22 mouse cellular contexts compared by ENCODE assay signal in genomic region chr8:56344359-56344758, GRCm38 (mm10). TPM values are rescaled to one million over a fixed set of nuclear protein-coding genes. Genes with fewer than 3 reads are reported as not detected.
DNase-seq lines count a peak whose midpoint lies in the region; ATAC-seq and TF ChIP-seq lines count a peak whose summit lies in the region.
"Had no signal": no experiment of that assay in that cellular context is flagged by ENCODE, and none has a peak within 500 bp of the region (broad histone marks: within the 10 kb centered on the region; RNA-seq: fewer than 3 reads in every experiment).

No protein-coding gene starts in this region.

- no peak for ATAC-seq in kidney, postnatal 0 days (replicated peaks; ENCODE audit: low FRiP score, low read depth)
- ATAC-seq: forebrain, embryonic 15.5 days; midbrain, embryonic 16.5 days; Patski had no signal

- DNase-seq in gastrocnemius, postnatal 25 days: peak; percentile 7
- no peak for DNase-seq in gastrocnemius, postnatal 10 days
- peak; percentile 45 for DNase-seq in kidney, postnatal 0 days (ENCODE audit: low spot score)
- DNase-seq in kidney, postnatal 4 days: no peak
- DNase-seq in adipocyte (ENCODE audit: low spot score): peak; percentile 54
- DNase-seq in large intestine, adult 2 months (ENCODE audit: low read depth, low spot score): peak; percentile 78
- DNase-seq in spleen, adult 18-20 months: no peak
- no peak for DNase-seq in right cerebral cortex, adult 2 months (ENCODE audit: low spot score in 2 of 2)
- DNase-seq: cerebellum, adult 9-11 months; kidney, adult 9 months; left cerebral cortex, postnatal 4 days; retina, postnatal 1 day; thymus, adult 2 months had no signal

- H3K27ac ChIP-seq in kidney, postnatal 0 days: no peak overlapping the region
- H3K27ac ChIP-seq: embryonic facial prominence, embryonic 10.5 days; forebrain, embryonic 15.5 days; hindbrain, embryonic 12.5 days; midbrain, embryonic 10.5 days; neural tube, embryonic 13.5 days had no signal

- no peak overlapping the region for H3K9ac ChIP-seq in kidney, postnatal 0 days (ENCODE audit: low read depth, low read length)
- H3K9ac ChIP-seq: forebrain, embryonic 15.5 days; heart, embryonic 13.5 days; hindbrain, embryonic 12.5 days; neural tube, embryonic 13.5 days had no signal

- H3K36me3 ChIP-seq in kidney, postnatal 0 days (ENCODE audit: insufficient read depth, low read length): no peaks in the 10 kb centered on the region
- H3K36me3 ChIP-seq: embryonic facial prominence, embryonic 10.5 days; forebrain, embryonic 15.5 days; heart, embryonic 13.5 days; hindbrain, embryonic 12.5 days; midbrain, embryonic 10.5 days; neural tube, embryonic 13.5 days had no signal

- no peak overlapping the region for H3K4me3 ChIP-seq in kidney, postnatal 0 days (replicated peaks; ENCODE audit: low read depth, low read length)
- H3K4me3 ChIP-seq: embryonic facial prominence, embryonic 10.5 days; forebrain, embryonic 15.5 days; heart, embryonic 13.5 days; hindbrain, embryonic 12.5 days; midbrain, embryonic 10.5 days; myocyte; neural tube, embryonic 13.5 days had no signal

- no peaks in the 10 kb centered on the region for H3K9me3 ChIP-seq in kidney, postnatal 0 days (replicated peaks; ENCODE audit: low read length)
- H3K9me3 ChIP-seq: embryonic facial prominence, embryonic 10.5 days; forebrain, embryonic 15.5 days; heart, embryonic 13.5 days; hindbrain, embryonic 12.5 days; midbrain, embryonic 10.5 days; neural tube, embryonic 13.5 days had no signal

- H3K4me2 ChIP-seq in kidney, postnatal 0 days (ENCODE audit: low read length): no peak overlapping the region
- H3K4me2 ChIP-seq: forebrain, embryonic 15.5 days; heart, embryonic 13.5 days; hindbrain, embryonic 12.5 days; neural tube, embryonic 13.5 days had no signal

- H3K27me3 ChIP-seq in kidney, postnatal 0 days (ENCODE audit: insufficient read depth, low read length): no peaks in the 10 kb centered on the region
- H3K27me3 ChIP-seq: forebrain, embryonic 15.5 days; heart, embryonic 13.5 days; hindbrain, embryonic 12.5 days; neural tube, embryonic 13.5 days; Patski had no signal

- no peak for TF ChIP-seq CTCF in kidney, postnatal 0 days (IDR thresholded peaks at IDR 0.05; ENCODE audit: low read depth)

- 36% methylated on average over 1 of the region's 1 CpGs for WGBS in kidney, postnatal 0 days
- 40% methylated on average over 1 of the region's 1 CpGs for WGBS in large intestine, adult 2 months

- no peaks in the 10 kb centered on the region for H3K4me1 ChIP-seq in kidney, postnatal 0 days (replicated peaks; ENCODE audit: insufficient read depth, low read length)
- H3K4me1 ChIP-seq: embryonic facial prominence, embryonic 10.5 days; forebrain, embryonic 15.5 days; hindbrain, embryonic 12.5 days; midbrain, embryonic 10.5 days; neural tube, embryonic 13.5 days had no signal

RNA-seq across cellular contexts. Expression of gene Hpgd, which starts 50.0 kb away (rescaled TPM):
- total RNA-seq in gastrocnemius, postnatal 25 days (2021): 1 to 10 TPM; 1.7 to 2.4 TPM
- total RNA-seq in gastrocnemius, postnatal 10 days (2021): 1 to 10 TPM; 3.7 to 9.1 TPM
- 27.7 and 29.9 TPM in 2 replicates for polyA plus RNA-seq in kidney, postnatal 0 days (2015; fragmentation: Nextera tagmentation; extraction: Ambion mirVana)
- 21.8 and 34.1 TPM in 2 replicates for polyA plus RNA-seq in large intestine, adult 2 months (2012; rRNA removed)

Comparison
In these comparisons a context has a peak if more than half of its experiments do, and no peak if none do; other contexts are left out.
1. DNase-seq: peak in gastrocnemius, postnatal 25 days (single experiment), kidney, postnatal 0 days (single experiment), adipocyte (single experiment) and large intestine, adult 2 months (single experiment); none in gastrocnemius, postnatal 10 days (single experiment), kidney, postnatal 4 days (0 of 2), spleen, adult 18-20 months (0 of 2) and right cerebral cortex, adult 2 months (0 of 2).